Mouse (Mus musculus) embryonic facial prominence, embryonic 15.5 days (tissue): Measurements from ENCODE around the gene Rabgap1l. TPM values are rescaled to one million over a fixed set of nuclear protein-coding genes. Genes with fewer than 3 reads are reported as not detected.
A peak's percentile ranks its signal among the peaks of the same experiment; 100 is the strongest.

ENCODE experiments used
- ATAC-seq: fragments of 200-750 bp; cut with Nextera tagmentation; 2 replicates; pipeline ENCODE4 v1.8.0; 2017; ENCODE audit warnings: low read depth, moderate TSS enrichment; ENCODE audit not compliant: insufficient number of reproducible peaks, low FRiP score, low TSS enrichment
- H3K27ac ChIP-seq: fragments of 300-500 bp; sonication (generic); replicated peaks from 2 replicates; pipeline ENCODE4 v1.5.1; 2015; ENCODE audit warnings: mild to moderate bottlenecking, inconsistent platforms
- H3K27me3 ChIP-seq: fragments of 300-500 bp; sonication (generic); 2 replicates; pipeline ENCODE4 v1.6.1; 2015; ENCODE audit warnings: inconsistent platforms
- H3K36me3 ChIP-seq: fragments of 300-500 bp; sonication (generic); 2 replicates; pipeline ENCODE4 v1.6.1; 2015; ENCODE audit warnings: mild to moderate bottlenecking, inconsistent platforms
- H3K4me1 ChIP-seq: fragments of 300-500 bp; sonication (generic); 2 replicates; pipeline ENCODE4 v1.6.1; 2015; ENCODE audit warnings: inconsistent platforms
- H3K4me2 ChIP-seq: fragments of 300-500 bp; sonication (generic); replicated peaks from 2 replicates; pipeline ENCODE4 v1.6.1; 2015; ENCODE audit warnings: mild to moderate bottlenecking, inconsistent platforms
- H3K4me3 ChIP-seq: fragments of 300-500 bp; sonication (generic); replicated peaks from 2 replicates; pipeline ENCODE4 v1.5.1; 2015; ENCODE audit warnings: mild to moderate bottlenecking, inconsistent platforms
- H3K9ac ChIP-seq: fragments of 300-500 bp; sonication (generic); 2 replicates; pipeline ENCODE4 v1.6.1; 2015; ENCODE audit warnings: inconsistent platforms
- H3K9me3 ChIP-seq: fragments of 300-500 bp; sonication (generic); replicated peaks from 2 replicates; pipeline ENCODE4 v1.6.1; 2016; ENCODE audit warnings: inconsistent platforms
- WGBS: fragments of 180-500 bp; shearing (Covaris S2); methylation state at CpG from one replicate; pipeline ENCODE4 v1.1.7; 2015; 5-methylcytosine and 5-hydroxymethylcytosine counted together
- polyA plus RNA-seq: library from polyadenylated mRNA; unstranded; fragments of >200 nt; fragmentation: Nextera tagmentation; extraction: Ambion mirVana; gene quantifications from 2 replicates; pipeline ENCODE4 v1.2.1, GENCODE M21; 2015

Rabgap1l gene
- polyA plus RNA-seq, 1 experiment from 2014 or later = 20.7 TPM

DNA sequence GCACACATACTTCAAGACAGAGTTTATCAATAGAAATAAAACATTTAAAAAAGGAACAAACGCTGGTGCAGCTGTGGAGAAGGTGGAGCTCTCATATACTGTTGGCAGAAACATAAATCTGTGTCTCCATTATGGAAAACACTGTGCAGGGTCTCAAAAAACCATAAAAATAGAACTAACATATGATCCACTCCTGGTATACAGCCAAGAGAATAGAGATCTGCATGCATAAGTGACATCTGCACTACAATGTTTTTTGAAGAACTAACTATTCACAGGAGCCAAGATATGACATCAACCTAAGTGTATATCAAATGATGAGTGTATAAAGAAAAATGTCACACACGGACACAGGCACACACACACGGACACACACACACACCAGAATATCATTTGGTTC, 426.4 kb downstream of the Rabgap1l start:
- Histone ChIP-seq H3K27ac (no peak overlapping the region), H3K4me3 (no peak overlapping the region), H3K4me1 (no peaks in the 10 kb centered on the region), H3K27me3 (no peaks in the 10 kb centered on the region), H3K36me3 (no peaks in the 10 kb centered on the region), H3K9me3 (no peaks in the 10 kb centered on the region), H3K9ac (no peak overlapping the region), H3K4me2 (no peak overlapping the region)
- ATAC-seq = no peak
- 71% methylated on average over 3 of the region's 3 CpGs for WGBS

DNA sequence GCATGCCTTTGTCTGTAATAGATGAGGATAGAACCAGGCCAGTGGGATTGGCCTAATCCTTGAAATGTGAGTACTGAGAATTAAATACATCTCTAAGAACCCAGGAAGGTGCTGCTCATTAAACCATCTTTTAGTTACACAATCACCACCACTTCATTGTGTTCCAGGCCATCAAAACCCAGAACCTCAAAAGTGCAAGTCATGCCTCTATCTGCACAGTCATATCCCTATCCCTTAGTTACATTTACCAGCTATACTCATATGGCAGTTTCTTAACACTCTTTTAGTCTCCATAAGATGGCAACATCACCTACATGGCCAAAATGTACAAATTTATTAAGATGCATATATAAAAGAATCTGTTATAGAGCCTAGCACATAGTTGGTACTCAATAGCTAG, 435.7 kb downstream of the Rabgap1l start:
- Histone ChIP-seq H3K4me1 (no peaks in the 10 kb centered on the region), H3K4me2 (no peak overlapping the region), H3K9ac (no peak overlapping the region), H3K9me3 (no peaks in the 10 kb centered on the region), H3K27ac (no peak overlapping the region), H3K27me3 (no peaks in the 10 kb centered on the region), H3K36me3 (no peaks in the 10 kb centered on the region), H3K4me3 (no peak overlapping the region)
- no peak for ATAC-seq

DNA sequence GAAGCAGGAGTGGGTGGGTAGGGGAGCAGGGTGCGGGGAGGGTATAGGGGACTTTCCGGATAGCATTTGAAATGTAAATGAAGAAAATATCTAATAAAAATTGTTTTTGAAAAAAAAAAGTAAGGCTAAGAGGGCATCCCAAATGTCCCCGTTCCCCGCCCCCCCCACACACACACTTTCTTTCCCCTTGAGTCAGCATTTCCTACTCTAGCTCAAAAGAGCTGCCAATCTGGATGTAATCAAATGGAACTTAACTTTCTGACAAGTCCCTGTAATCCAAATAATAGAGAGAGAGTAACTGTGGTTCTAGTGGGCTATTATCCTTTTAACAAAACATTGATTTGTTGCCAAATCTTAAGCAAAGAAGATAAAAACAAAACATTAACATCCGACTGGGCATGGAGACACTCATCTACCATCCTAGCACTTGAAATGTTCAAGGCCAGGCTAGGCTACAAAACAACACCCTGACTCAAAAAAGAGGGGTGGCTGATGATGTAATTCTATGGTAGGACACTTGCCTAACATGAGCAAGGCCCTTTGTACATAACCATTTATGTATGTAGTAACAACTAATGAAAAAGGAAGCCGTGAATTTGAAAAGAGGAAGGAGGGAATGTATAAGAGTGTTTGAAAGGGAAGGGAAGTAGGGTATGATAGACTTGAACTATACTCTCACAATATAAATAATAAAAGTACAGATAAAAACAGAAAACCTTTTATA, 439.1 kb downstream of the Rabgap1l start:
- H3K27me3 ChIP-seq = no peaks in the 10 kb centered on the region
- H3K9ac ChIP-seq = no peak overlapping the region
- no peak for ATAC-seq
- no peak overlapping the region for H3K4me2 ChIP-seq
- no peak overlapping the region for H3K27ac ChIP-seq
- no peaks in the 10 kb centered on the region for H3K9me3 ChIP-seq
- no peaks in the 10 kb centered on the region for H3K36me3 ChIP-seq
- no peak overlapping the region for H3K4me3 ChIP-seq
- 79% methylated on average over 6 of the region's 6 CpGs for WGBS
- H3K4me1 ChIP-seq = peaks cover 11% of the 10 kb centered on the region

DNA sequence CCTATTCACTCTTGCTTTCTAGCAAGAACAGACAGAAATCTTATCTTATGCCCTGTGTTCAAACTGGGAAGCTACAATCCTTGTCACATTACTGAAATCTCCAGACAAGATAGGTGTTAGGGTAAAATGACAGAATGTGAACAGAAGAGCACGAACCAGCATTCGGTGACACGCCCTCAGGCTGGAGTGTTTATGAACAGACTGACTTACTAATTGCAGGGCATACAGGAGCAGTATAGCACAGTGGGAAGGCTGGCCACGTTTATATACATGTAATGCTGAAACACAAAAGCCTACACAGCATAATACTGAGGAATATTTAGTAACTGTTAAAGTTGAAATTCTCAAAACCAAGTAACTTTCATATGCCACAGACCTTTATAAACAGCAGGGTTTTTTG, 440.7 kb downstream of the Rabgap1l start:
- Histone ChIP-seq H3K4me1 (peaks cover 11% of the 10 kb centered on the region), H3K4me2 (peak overlapping the region; percentile 63), H3K27ac (no peak overlapping the region), H3K4me3 (peak overlapping the region; percentile 42), H3K27me3 (no peaks in the 10 kb centered on the region), H3K9ac (peak overlapping the region; percentile 15; the same call in 1 of the 2 replicates), H3K9me3 (no peaks in the 10 kb centered on the region), H3K36me3 (no peaks in the 10 kb centered on the region)
- peak; percentile 60; the same call in 1 of the 2 replicates for ATAC-seq
- 28% methylated on average over 4 of the region's 4 CpGs for WGBS

DNA sequence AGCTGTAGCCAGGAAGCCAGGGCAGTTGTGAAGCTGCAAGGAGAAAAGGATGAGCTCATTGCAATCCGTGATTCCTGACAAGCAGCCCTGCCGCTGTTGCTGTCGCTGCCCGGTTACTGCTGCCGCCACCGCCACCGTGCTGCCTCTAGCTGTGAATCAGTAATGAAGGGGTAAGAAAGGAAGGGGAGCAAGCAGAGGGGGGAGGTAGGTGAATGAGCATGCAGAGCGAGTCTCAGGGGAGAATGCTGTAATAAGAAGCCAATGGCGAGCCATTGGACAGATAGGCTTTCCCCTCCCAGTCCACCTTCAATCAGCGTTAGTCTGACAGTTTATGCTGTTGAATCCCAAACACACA, 441.2 kb downstream of the Rabgap1l start:
- Histone ChIP-seq H3K36me3 (no peaks in the 10 kb centered on the region), H3K27ac (no peak overlapping the region)
- ATAC-seq = peak; percentile 72; the same call in 1 of the 2 replicates

DNA sequence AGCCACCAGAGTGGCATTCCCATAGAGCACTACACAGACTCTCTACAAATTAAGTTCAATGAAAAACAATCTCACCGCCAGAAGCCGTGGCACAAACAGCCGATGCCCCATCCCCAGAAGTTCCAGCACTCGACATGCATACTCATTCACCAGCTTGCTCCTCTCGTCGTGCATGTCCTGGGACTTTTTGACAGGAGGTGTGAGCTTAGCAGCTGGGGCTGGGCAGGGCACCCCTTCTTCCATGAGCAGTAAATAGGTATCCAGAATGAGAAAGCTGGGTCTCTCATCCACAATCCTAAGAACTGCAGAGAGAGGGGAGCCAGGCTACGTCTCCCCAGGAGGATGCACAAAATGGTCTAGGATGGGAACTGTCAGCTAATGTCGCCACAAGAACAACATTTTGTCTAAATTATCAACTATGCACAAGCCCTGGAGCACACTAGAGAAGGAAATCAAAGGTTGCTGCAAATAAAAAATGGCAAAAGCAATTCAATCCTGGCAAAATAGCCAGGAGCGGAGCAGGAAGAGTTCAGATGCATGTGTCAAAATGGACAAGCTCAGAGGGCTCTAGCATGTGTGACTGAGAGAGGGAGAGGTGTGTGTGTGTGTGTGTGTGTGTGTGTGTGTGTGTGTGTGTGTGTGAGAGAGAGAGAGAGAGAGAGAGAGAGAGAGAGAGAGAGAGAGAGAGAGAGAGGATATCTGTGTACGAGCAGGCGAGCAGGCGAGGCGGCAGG, 441.7 kb downstream of the Rabgap1l start:
- no peak for ATAC-seq
- H3K4me2 ChIP-seq = peak overlapping the region; percentile 63
- H3K4me3 ChIP-seq = peak overlapping the region; percentile 42
- H3K4me1 ChIP-seq = peaks cover 11% of the 10 kb centered on the region
- WGBS = 17% methylated on average over 13 of the region's 13 CpGs
- H3K9me3 ChIP-seq = no peaks in the 10 kb centered on the region
- no peaks in the 10 kb centered on the region for H3K36me3 ChIP-seq
- 0 out of 2 replicates have a peak overlapping the region, but pooled peaks have one; percentile 15 for H3K9ac ChIP-seq
- no peak overlapping the region for H3K27ac ChIP-seq
- no peaks in the 10 kb centered on the region for H3K27me3 ChIP-seq

More for the DNA sequence above, 441.2 kb downstream of the Rabgap1l start:
- Histone ChIP-seq H3K4me1 (peaks cover 11% of the 10 kb centered on the region), H3K9ac (peak overlapping the region; percentile 15; the same call in 1 of the 2 replicates), H3K27me3 (no peaks in the 10 kb centered on the region), H3K4me2 (peak overlapping the region; percentile 63), H3K4me3 (peak overlapping the region; percentile 42), H3K9me3 (no peaks in the 10 kb centered on the region)
- WGBS = 4% methylated on average over 10 of the region's 10 CpGs

DNA sequence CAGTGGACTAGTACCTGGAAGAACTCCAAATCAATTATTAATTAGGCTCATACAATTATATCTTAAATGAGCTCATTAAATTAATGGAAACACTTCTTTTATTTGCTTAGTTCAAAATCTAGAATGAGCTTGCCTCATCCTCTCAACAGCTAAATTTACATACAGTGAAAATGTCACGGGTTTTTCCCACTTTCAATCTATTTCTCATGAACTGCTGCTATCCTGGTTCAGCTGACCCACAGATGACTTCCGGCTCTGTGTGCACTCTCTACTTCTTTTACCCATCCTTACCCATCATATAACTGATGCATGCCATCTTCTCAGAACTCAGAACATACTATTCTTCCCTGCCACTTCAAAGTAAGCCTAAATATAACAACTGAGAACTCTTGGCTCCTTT, 452.4 kb downstream of the Rabgap1l start:
- Histone ChIP-seq H3K27ac (no peak overlapping the region), H3K4me3 (no peak overlapping the region), H3K36me3 (no peaks in the 10 kb centered on the region), H3K27me3 (no peaks in the 10 kb centered on the region), H3K9ac (no peak overlapping the region), H3K4me1 (no peaks in the 10 kb centered on the region), H3K9me3 (no peaks in the 10 kb centered on the region), H3K4me2 (no peak overlapping the region)
- 82% methylated on average over 2 of the region's 2 CpGs for WGBS
- ATAC-seq = no peak

DNA sequence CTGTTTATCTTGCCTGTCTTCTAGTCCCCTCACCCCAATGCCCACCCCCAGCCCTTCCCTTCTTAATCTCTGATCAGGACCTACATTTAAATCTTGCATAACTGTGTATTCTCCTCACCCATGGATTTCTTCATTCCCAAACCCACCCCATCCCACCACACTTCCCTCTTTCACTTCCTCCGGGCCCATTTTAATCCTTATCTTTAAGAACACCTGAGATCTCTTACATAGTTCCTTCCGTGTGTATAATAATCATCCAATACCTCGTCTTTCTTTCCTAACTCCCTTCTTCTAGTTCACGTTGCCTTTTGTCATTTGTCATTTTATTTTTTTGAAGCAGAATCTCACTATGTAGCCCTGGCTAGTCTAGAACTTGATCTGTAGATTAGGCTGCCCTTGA, 453.6 kb downstream of the Rabgap1l start:
- Histone ChIP-seq H3K27ac (no peak overlapping the region), H3K4me1 (no peaks in the 10 kb centered on the region), H3K4me2 (no peak overlapping the region), H3K9ac (no peak overlapping the region), H3K4me3 (no peak overlapping the region), H3K9me3 (no peaks in the 10 kb centered on the region), H3K36me3 (no peaks in the 10 kb centered on the region), H3K27me3 (no peaks in the 10 kb centered on the region)
- ATAC-seq = no peak
- 76% methylated on average over 4 of the region's 4 CpGs for WGBS

DNA sequence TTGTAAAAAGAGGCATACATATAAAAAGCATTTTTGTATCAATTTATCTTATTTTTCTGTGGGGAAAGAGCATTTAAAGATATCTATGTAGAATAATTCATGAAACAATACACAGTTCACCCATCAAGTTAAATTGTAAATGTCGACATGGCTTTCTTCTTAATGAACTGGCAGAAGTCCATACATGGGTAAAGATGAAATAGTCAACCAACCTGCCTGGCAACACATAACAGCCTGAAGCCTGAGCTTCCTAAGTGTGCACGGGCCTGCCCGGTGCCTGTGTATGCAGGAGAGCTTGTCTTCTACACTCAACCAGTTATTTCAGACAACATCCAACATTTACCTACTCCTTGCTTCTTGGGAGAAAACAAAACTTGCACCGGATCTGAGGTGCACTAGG, 458.2 kb downstream of the Rabgap1l start:
- no peak for ATAC-seq
- Histone ChIP-seq H3K36me3 (no peaks in the 10 kb centered on the region), H3K27me3 (no peaks in the 10 kb centered on the region), H3K4me3 (no peak overlapping the region), H3K9me3 (no peaks in the 10 kb centered on the region), H3K27ac (no peak overlapping the region), H3K9ac (no peak overlapping the region), H3K4me1 (no peaks in the 10 kb centered on the region), H3K4me2 (no peak overlapping the region)
- WGBS = 60% methylated on average over 4 of the region's 4 CpGs

DNA sequence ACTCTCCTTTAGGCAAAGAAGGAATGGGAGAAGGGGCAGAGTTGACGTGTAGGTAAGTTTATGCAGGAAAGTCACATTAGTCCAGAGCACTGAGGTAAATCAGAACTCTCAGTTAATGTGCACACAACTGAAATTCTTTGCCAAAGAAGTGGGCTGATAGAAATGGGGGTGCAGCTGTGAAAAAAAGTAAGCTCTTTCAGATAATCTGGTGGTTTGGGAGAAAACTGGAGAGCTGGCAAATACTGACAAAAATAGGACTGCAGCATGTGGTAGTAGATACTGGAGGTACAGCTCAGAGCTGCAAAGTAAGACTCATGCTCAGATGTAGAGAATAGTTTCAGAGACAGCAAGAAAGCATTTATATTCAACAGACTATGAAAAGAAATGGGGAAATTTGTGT, 462.2 kb downstream of the Rabgap1l start:
- Histone ChIP-seq H3K36me3 (no peaks in the 10 kb centered on the region), H3K4me3 (no peak overlapping the region), H3K4me1 (no peaks in the 10 kb centered on the region), H3K4me2 (no peak overlapping the region), H3K9me3 (no peaks in the 10 kb centered on the region), H3K9ac (no peak overlapping the region), H3K27me3 (no peaks in the 10 kb centered on the region), H3K27ac (no peak overlapping the region)
- WGBS = 58% methylated on average over 1 of the region's 1 CpGs
- ATAC-seq = no peak

DNA sequence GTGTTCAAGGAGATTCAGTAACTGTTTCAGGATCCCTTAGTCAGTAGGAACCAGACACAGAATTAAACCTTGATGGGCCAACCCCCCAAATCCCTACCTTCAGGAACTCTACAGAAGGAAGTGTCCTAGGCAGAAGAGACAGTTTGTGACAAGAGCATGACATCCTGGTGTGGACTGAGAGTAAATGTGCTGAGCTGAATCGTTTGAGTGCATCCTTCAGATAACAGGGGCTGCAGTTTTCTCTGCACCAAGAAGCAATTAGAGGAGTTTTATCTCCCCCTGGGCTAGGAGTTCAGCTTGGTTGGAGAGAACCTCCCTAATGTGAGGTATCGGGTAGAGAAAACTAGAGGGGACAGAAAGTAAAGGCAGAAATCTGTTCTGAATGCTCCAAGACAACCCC, 462.8 kb downstream of the Rabgap1l start:
- Histone ChIP-seq H3K27ac (no peak overlapping the region), H3K9me3 (no peaks in the 10 kb centered on the region), H3K9ac (no peak overlapping the region), H3K4me2 (no peak overlapping the region), H3K36me3 (no peaks in the 10 kb centered on the region), H3K4me1 (no peaks in the 10 kb centered on the region), H3K27me3 (no peaks in the 10 kb centered on the region), H3K4me3 (no peak overlapping the region)
- no peak for ATAC-seq
- 43% methylated on average over 2 of the region's 2 CpGs for WGBS
